Mouse (Mus musculus): ENCODE results near the gene Ddx6. TPM values are rescaled to one million over a fixed set of nuclear protein-coding genes. Genes with fewer than 3 reads are reported as not detected.

The Ddx6 gene
- polyA plus RNA-seq, 1 experiment from 2014 or later: 33.8 TPM

GRCm38 (mm10) chr9:44655098-44656066 is 50.7 kb downstream of the Ddx6 start:
- no peak overlapping the region; the same call in 1 of the 2 replicates for H3K4me2 ChIP-seq (ENCODE audit: low read depth, low read length)
- no peaks in the 10 kb centered on the region for H3K9me3 ChIP-seq (ENCODE audit: control insufficient read depth, low read length)
- no peak overlapping the region for H3K4me3 ChIP-seq (ENCODE audit: low read depth, low read length)
- no peak overlapping the region for H3K27ac ChIP-seq (ENCODE audit: low read depth, low read length)
- H3K9ac ChIP-seq (replicated peaks; ENCODE audit: low read depth, low read length): no peak overlapping the region
- H3K27me3 ChIP-seq (ENCODE audit: control insufficient read depth, insufficient read depth, low read length): no peaks in the 10 kb centered on the region
- no peaks in the 10 kb centered on the region for H3K4me1 ChIP-seq (ENCODE audit: control insufficient read depth, insufficient read depth, low read length)
- 25% methylated on average over 26 of the region's 26 CpGs for WGBS
- no peaks in the 10 kb centered on the region for H3K36me3 ChIP-seq (ENCODE audit: control insufficient read depth, insufficient read depth, low read length)
- no peak for ATAC-seq (ENCODE audit: low read depth)

DNA sequence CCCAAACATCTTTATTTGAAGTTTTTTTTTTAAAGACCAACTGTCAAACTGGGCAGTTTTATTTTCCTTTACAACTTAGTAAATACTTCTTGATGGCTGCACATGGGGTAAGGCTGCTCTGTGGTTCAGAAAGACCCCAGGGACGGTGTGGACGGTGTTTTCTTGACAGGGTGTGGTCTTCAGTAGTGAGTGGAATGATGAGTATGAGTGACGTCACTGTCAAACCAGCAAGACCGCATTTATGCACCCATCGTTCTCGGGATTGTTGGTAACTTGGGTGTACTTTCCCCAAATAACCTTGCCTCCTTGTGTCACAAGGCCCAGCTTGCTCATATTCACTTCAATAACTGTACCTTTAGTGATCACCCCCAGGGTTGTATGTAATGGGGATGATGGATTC is 59.0 kb downstream of the Ddx6 start:
- Histone ChIP-seq H3K27me3 (ENCODE audit: control insufficient read depth, insufficient read depth, low read length) (no peaks in the 10 kb centered on the region), H3K9me3 (ENCODE audit: control insufficient read depth, low read length) (no peaks in the 10 kb centered on the region), H3K36me3 (ENCODE audit: control insufficient read depth, insufficient read depth, low read length) (no peaks in the 10 kb centered on the region), H3K4me1 (ENCODE audit: control insufficient read depth, insufficient read depth, low read length) (no peaks in the 10 kb centered on the region), H3K27ac (ENCODE audit: low read depth, low read length) (no peak overlapping the region), H3K4me2 (ENCODE audit: low read depth, low read length) (no peak overlapping the region), H3K4me3 (ENCODE audit: low read depth, low read length) (no peak overlapping the region), H3K9ac (replicated peaks; ENCODE audit: low read depth, low read length) (no peak overlapping the region)
- 87% methylated on average over 6 of the region's 6 CpGs for WGBS
- ATAC-seq (ENCODE audit: low read depth): no peak

GRCm38 (mm10) chr9:44671416-44671815 is 66.7 kb downstream of the Ddx6 start:
- no peak overlapping the region for H3K4me2 ChIP-seq (ENCODE audit: low read depth, low read length)
- H3K4me1 ChIP-seq (ENCODE audit: control insufficient read depth, insufficient read depth, low read length): no peaks in the 10 kb centered on the region
- no peaks in the 10 kb centered on the region for H3K36me3 ChIP-seq (ENCODE audit: control insufficient read depth, insufficient read depth, low read length)
- no peak for ATAC-seq (ENCODE audit: low read depth)
- no peaks in the 10 kb centered on the region for H3K9me3 ChIP-seq (ENCODE audit: control insufficient read depth, low read length)
- WGBS: 96% methylated on average over 5 of the region's 5 CpGs
- no peak overlapping the region for H3K4me3 ChIP-seq (ENCODE audit: low read depth, low read length)
- H3K9ac ChIP-seq (replicated peaks; ENCODE audit: low read depth, low read length): no peak overlapping the region
- H3K27ac ChIP-seq (ENCODE audit: low read depth, low read length): no peak overlapping the region
- H3K27me3 ChIP-seq (ENCODE audit: control insufficient read depth, insufficient read depth, low read length): no peaks in the 10 kb centered on the region

DNA sequence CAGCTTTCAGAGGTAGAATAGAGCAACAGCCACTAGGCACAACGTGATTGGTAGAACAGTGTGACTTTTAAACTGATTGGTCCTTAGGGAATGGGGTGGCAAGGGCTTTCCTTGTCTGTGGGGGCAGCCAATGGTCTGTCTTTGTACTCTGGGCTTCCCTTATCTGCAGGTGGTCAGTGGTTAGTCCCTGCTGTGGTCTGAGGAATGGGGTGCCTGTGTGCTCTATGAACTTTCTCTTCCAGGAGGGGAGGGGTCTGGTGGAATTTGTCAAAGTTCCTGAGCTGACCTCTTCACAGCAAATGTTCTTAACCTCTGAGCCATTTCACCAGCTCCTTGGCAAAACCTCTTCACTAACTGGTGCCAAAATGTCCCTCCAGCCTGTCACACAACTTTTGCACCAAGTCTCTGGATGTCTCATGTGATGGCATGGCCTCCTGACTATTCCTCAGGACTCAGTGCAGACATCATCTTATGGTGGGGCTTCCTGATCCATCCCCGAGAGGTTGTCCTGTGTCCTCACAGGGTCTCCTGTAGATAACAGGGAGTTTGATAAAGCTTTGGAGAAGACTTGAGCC is 67.7 kb downstream of the Ddx6 start:
- 70% methylated on average over 2 of the region's 2 CpGs for WGBS
- no peak overlapping the region for H3K4me2 ChIP-seq (ENCODE audit: low read depth, low read length)
- no peak overlapping the region for H3K9ac ChIP-seq (replicated peaks; ENCODE audit: low read depth, low read length)
- H3K36me3 ChIP-seq (ENCODE audit: control insufficient read depth, insufficient read depth, low read length): no peaks in the 10 kb centered on the region
- H3K27ac ChIP-seq (ENCODE audit: low read depth, low read length): no peak overlapping the region
- no peak for ATAC-seq (ENCODE audit: low read depth)
- no peaks in the 10 kb centered on the region for H3K27me3 ChIP-seq (ENCODE audit: control insufficient read depth, insufficient read depth, low read length)
- H3K4me1 ChIP-seq (ENCODE audit: control insufficient read depth, insufficient read depth, low read length): no peaks in the 10 kb centered on the region
- H3K4me3 ChIP-seq (ENCODE audit: low read depth, low read length): no peak overlapping the region
- no peaks in the 10 kb centered on the region for H3K9me3 ChIP-seq (ENCODE audit: control insufficient read depth, low read length)

GRCm38 (mm10) chr9:44673005-44673404 is 68.3 kb downstream of the Ddx6 start, which contains the start of gene Treh:
Treh (plus strand) TSS chr9:44673233.
- Histone ChIP-seq H3K9me3 (ENCODE audit: control insufficient read depth, low read length) (no peaks in the 10 kb centered on the region), H3K9ac (replicated peaks; ENCODE audit: low read depth, low read length) (no peak within 1 kb of the TSS), H3K27ac (ENCODE audit: low read depth, low read length) (no peak within 1 kb of the TSS), H3K4me2 (ENCODE audit: low read depth, low read length) (no peak within 1 kb of the TSS), H3K4me3 (ENCODE audit: low read depth, low read length) (no peak within 1 kb of the TSS), H3K27me3 (ENCODE audit: control insufficient read depth, insufficient read depth, low read length) (no peaks in the 10 kb centered on the region), H3K4me1 (ENCODE audit: control insufficient read depth, insufficient read depth, low read length) (no peaks in the 10 kb centered on the region), H3K36me3 (ENCODE audit: control insufficient read depth, insufficient read depth, low read length) (no peaks in the 10 kb centered on the region)
- ATAC-seq (ENCODE audit: low read depth): no peak
- WGBS: 79% methylated on average over 3 of the region's 3 CpGs

GRCm38 (mm10) chr9:44678288-44678871 is 73.7 kb downstream of the Ddx6 start:
- Histone ChIP-seq H3K4me1 (ENCODE audit: control insufficient read depth, insufficient read depth, low read length) (no peaks in the 10 kb centered on the region), H3K36me3 (ENCODE audit: control insufficient read depth, insufficient read depth, low read length) (no peaks in the 10 kb centered on the region), H3K4me2 (ENCODE audit: low read depth, low read length) (no peak overlapping the region), H3K27me3 (ENCODE audit: control insufficient read depth, insufficient read depth, low read length) (no peaks in the 10 kb centered on the region), H3K9me3 (ENCODE audit: control insufficient read depth, low read length) (no peaks in the 10 kb centered on the region), H3K27ac (ENCODE audit: low read depth, low read length) (no peak overlapping the region), H3K4me3 (ENCODE audit: low read depth, low read length) (no peak overlapping the region), H3K9ac (replicated peaks; ENCODE audit: low read depth, low read length) (no peak overlapping the region)
- no peak for ATAC-seq (ENCODE audit: low read depth)
- WGBS: 95% methylated on average over 2 of the region's 2 CpGs

- Histone ChIP-seq H3K36me3 (ENCODE audit: control insufficient read depth, insufficient read depth, low read length) (no peaks in the 10 kb centered on the region), H3K4me3 (ENCODE audit: low read depth, low read length) (no peak overlapping the region), H3K27ac (ENCODE audit: low read depth, low read length) (no peak overlapping the region), H3K27me3 (ENCODE audit: control insufficient read depth, insufficient read depth, low read length) (no peaks in the 10 kb centered on the region), H3K9me3 (ENCODE audit: control insufficient read depth, low read length) (no peaks in the 10 kb centered on the region), H3K4me2 (ENCODE audit: low read depth, low read length) (no peak overlapping the region), H3K9ac (replicated peaks; ENCODE audit: low read depth, low read length) (no peak overlapping the region), H3K4me1 (ENCODE audit: control insufficient read depth, insufficient read depth, low read length) (no peaks in the 10 kb centered on the region)
- no peak for ATAC-seq (ENCODE audit: low read depth)
- 54% methylated on average over 5 of the region's 5 CpGs for WGBS
Observed at GRCm38 (mm10) chr9:44679565-44679964, 74.9 kb downstream of the Ddx6 start.

GRCm38 (mm10) chr9:44683046-44683445 is 78.4 kb downstream of the Ddx6 start:
- Histone ChIP-seq H3K27ac (ENCODE audit: low read depth, low read length) (no peak overlapping the region), H3K36me3 (ENCODE audit: control insufficient read depth, insufficient read depth, low read length) (peaks cover 8% of the 10 kb centered on the region), H3K9me3 (ENCODE audit: control insufficient read depth, low read length) (no peaks in the 10 kb centered on the region), H3K4me2 (ENCODE audit: low read depth, low read length) (no peak overlapping the region), H3K4me1 (ENCODE audit: control insufficient read depth, insufficient read depth, low read length) (peaks cover 16% of the 10 kb centered on the region), H3K9ac (replicated peaks; ENCODE audit: low read depth, low read length) (no peak overlapping the region), H3K27me3 (ENCODE audit: control insufficient read depth, insufficient read depth, low read length) (no peaks in the 10 kb centered on the region), H3K4me3 (ENCODE audit: low read depth, low read length) (no peak overlapping the region)
- WGBS: 90% methylated on average over 8 of the region's 8 CpGs
- no peak for ATAC-seq (ENCODE audit: low read depth)
